Mouse (Mus musculus) right cerebral cortex, postnatal 10 days (tissue): ENCODE measurements around the gene Lipc.

ENCODE experiments used
- DNase-seq, 2 experiments: peaks; one replicate each; pipeline ENCODE4 v3.0.0; 2021; ENCODE audit warnings: low spot score in 2 of 2

Gene Lipc

GRCm38 (mm10) chr9:70957717-70958116 is 5.7 kb upstream of the Lipc start:
- DNase-seq, result no peak

- DNase-seq, result no peak
Measured at GRCm38 (mm10) chr9:70954226-70954625, 2.2 kb upstream of the Lipc start.

GRCm38 (mm10) chr9:70949336-70949735 is 2.7 kb downstream of the Lipc start:
- DNase-seq, result no peak

- DNase-seq, result no peak
Measured at GRCm38 (mm10) chr9:70947312-70947711, 4.7 kb downstream of the Lipc start.

GRCm38 (mm10) chr9:70942686-70943333 is 9.2 kb downstream of the Lipc start:
- no peak for DNase-seq

- DNase-seq, result no peak
Measured at GRCm38 (mm10) chr9:70939752-70940501, 12.1 kb downstream of the Lipc start.

- DNase-seq, result no peak
Measured at GRCm38 (mm10) chr9:70938850-70939249, 13.2 kb downstream of the Lipc start.

GRCm38 (mm10) chr9:70938134-70938533 is 13.9 kb downstream of the Lipc start:
- DNase-seq, result no peak

GRCm38 (mm10) chr9:70934587-70935295 is 17.3 kb downstream of the Lipc start:
- DNase-seq, result no peak

GRCm38 (mm10) chr9:70930641-70931020 is 21.4 kb downstream of the Lipc start:
- no peak for DNase-seq

GRCm38 (mm10) chr9:70929840-70930640 is 22.0 kb downstream of the Lipc start:
- DNase-seq, result peak; percentile 51 to 71

- DNase-seq, result no peak
Measured at GRCm38 (mm10) chr9:70928472-70928871, 23.6 kb downstream of the Lipc start.

GRCm38 (mm10) chr9:70927701-70928100 is 24.3 kb downstream of the Lipc start:
- no peak for DNase-seq

- DNase-seq, result no peak
Measured at GRCm38 (mm10) chr9:70926820-70927588, 25.0 kb downstream of the Lipc start.

GRCm38 (mm10) chr9:70925225-70925624 is 26.8 kb downstream of the Lipc start:
- no peak for DNase-seq

GRCm38 (mm10) chr9:70924763-70925162 is 27.3 kb downstream of the Lipc start:
- no peak for DNase-seq

GRCm38 (mm10) chr9:70921781-70922565 is 30.1 kb downstream of the Lipc start:
- peak; percentile 71 to 72 for DNase-seq

GRCm38 (mm10) chr9:70921132-70921531 is 30.9 kb downstream of the Lipc start:
- DNase-seq, result no peak

GRCm38 (mm10) chr9:70919271-70919670 is 32.8 kb downstream of the Lipc start:
- DNase-seq, result no peak

- no peak for DNase-seq
Measured at GRCm38 (mm10) chr9:70916516-70916915, 35.5 kb downstream of the Lipc start.

- no peak for DNase-seq
Measured at GRCm38 (mm10) chr9:70915356-70915685, 36.7 kb downstream of the Lipc start.
